ENCODE assay signal across 28 mouse cellular contexts in genomic region chr13:64022786-64023468, GRCm38 (mm10).
DNase-seq lines count a peak whose midpoint lies in the region; ATAC-seq and TF ChIP-seq lines count a peak whose summit lies in the region.
"Had no signal": no experiment of that assay in that cellular context is flagged by ENCODE, and none has a peak within 500 bp of the region (broad histone marks: within the 10 kb centered on the region; RNA-seq: fewer than 3 reads in every experiment).

No protein-coding gene starts in this region.

- no peak overlapping the region for H3K4me2 ChIP-seq in forebrain, postnatal 0 days (ENCODE audit: low read depth)
- H3K4me2 ChIP-seq in forebrain, embryonic 16.5 days (ENCODE audit: low read length) = no peak overlapping the region
- no peak overlapping the region for H3K4me2 ChIP-seq in midbrain, embryonic 11.5 days
- no peak overlapping the region for H3K4me2 ChIP-seq in midbrain, embryonic 15.5 days
- no peak overlapping the region for H3K4me2 ChIP-seq in embryonic facial prominence, embryonic 11.5 days (ENCODE audit: low read depth, low read length)
- H3K4me2 ChIP-seq in stomach, embryonic 16.5 days (ENCODE audit: low read depth, low read length) = no peak overlapping the region
- H3K4me2 ChIP-seq: heart, embryonic 12.5 days; hindbrain, embryonic 15.5 days; limb, embryonic 13.5 days; lung, embryonic 15.5 days; neural tube, embryonic 12.5 days had no signal

- no peaks in the 10 kb centered on the region for H3K27me3 ChIP-seq in forebrain, postnatal 0 days (ENCODE audit: insufficient read depth, low read length)
- H3K27me3 ChIP-seq in forebrain, embryonic 16.5 days (replicated peaks; ENCODE audit: control insufficient read depth, insufficient read depth, low read length) = no peaks in the 10 kb centered on the region
- H3K27me3 ChIP-seq in midbrain, embryonic 11.5 days (ENCODE audit: control insufficient read depth, insufficient read depth, low read length) = no peaks in the 10 kb centered on the region
- no peaks in the 10 kb centered on the region for H3K27me3 ChIP-seq in midbrain, embryonic 15.5 days (replicated peaks)
- H3K27me3 ChIP-seq in embryonic facial prominence, embryonic 11.5 days (ENCODE audit: control insufficient read depth, insufficient read depth, low read length) = no peaks in the 10 kb centered on the region
- H3K27me3 ChIP-seq in stomach, embryonic 16.5 days (ENCODE audit: control insufficient read depth, insufficient read depth, low read length) = no peaks in the 10 kb centered on the region
- H3K27me3 ChIP-seq: heart, embryonic 12.5 days; hindbrain, embryonic 15.5 days; limb, embryonic 13.5 days; lung, embryonic 15.5 days; neural tube, embryonic 12.5 days had no signal

- TF ChIP-seq CTCF in forebrain, postnatal 0 days (IDR thresholded peaks at IDR 0.05; ENCODE audit: low read depth) = no peak

- H3K9ac ChIP-seq in forebrain, postnatal 0 days = no peak overlapping the region
- no peak overlapping the region for H3K9ac ChIP-seq in forebrain, embryonic 16.5 days (replicated peaks; ENCODE audit: low read depth, low read length)
- H3K9ac ChIP-seq in midbrain, embryonic 11.5 days (ENCODE audit: low read length) = no peak overlapping the region
- H3K9ac ChIP-seq in midbrain, embryonic 15.5 days = no peak overlapping the region
- no peak overlapping the region for H3K9ac ChIP-seq in embryonic facial prominence, embryonic 11.5 days (replicated peaks; ENCODE audit: low read length)
- no peak overlapping the region for H3K9ac ChIP-seq in stomach, embryonic 16.5 days (ENCODE audit: low read length)
- H3K9ac ChIP-seq: heart, embryonic 12.5 days; hindbrain, embryonic 15.5 days; limb, embryonic 13.5 days; liver, embryonic 14.5 days; lung, embryonic 15.5 days; neural tube, embryonic 12.5 days had no signal

- no peaks in the 10 kb centered on the region for H3K36me3 ChIP-seq in forebrain, postnatal 0 days (ENCODE audit: insufficient read depth)
- no peaks in the 10 kb centered on the region for H3K36me3 ChIP-seq in forebrain, embryonic 16.5 days (ENCODE audit: control insufficient read depth, insufficient read depth)
- no peaks in the 10 kb centered on the region for H3K36me3 ChIP-seq in midbrain, embryonic 11.5 days (ENCODE audit: control insufficient read depth, insufficient read depth, low read length)
- no peaks in the 10 kb centered on the region for H3K36me3 ChIP-seq in midbrain, embryonic 15.5 days (replicated peaks)
- no peaks in the 10 kb centered on the region for H3K36me3 ChIP-seq in embryonic facial prominence, embryonic 11.5 days (replicated peaks; ENCODE audit: control insufficient read depth, insufficient read depth, low read depth, low read length)
- H3K36me3 ChIP-seq in stomach, embryonic 16.5 days (ENCODE audit: control insufficient read depth, insufficient read depth, low read length) = no peaks in the 10 kb centered on the region
- H3K36me3 ChIP-seq: G1E; heart, embryonic 12.5 days; hindbrain, embryonic 15.5 days; limb, embryonic 13.5 days; lung, embryonic 15.5 days; midbrain, embryonic 10.5 days; neural tube, embryonic 12.5 days had no signal

- no peaks in the 10 kb centered on the region for H3K9me3 ChIP-seq in forebrain, postnatal 0 days (ENCODE audit: low read length)
- no peaks in the 10 kb centered on the region for H3K9me3 ChIP-seq in forebrain, embryonic 16.5 days (ENCODE audit: control insufficient read depth, low read length)
- no peaks in the 10 kb centered on the region for H3K9me3 ChIP-seq in midbrain, embryonic 11.5 days (ENCODE audit: control insufficient read depth, low read length)
- H3K9me3 ChIP-seq in midbrain, embryonic 15.5 days = no peaks in the 10 kb centered on the region
- H3K9me3 ChIP-seq in embryonic facial prominence, embryonic 11.5 days (replicated peaks; ENCODE audit: control insufficient read depth, low read length) = no peaks in the 10 kb centered on the region
- no peaks in the 10 kb centered on the region for H3K9me3 ChIP-seq in stomach, embryonic 16.5 days (replicated peaks; ENCODE audit: control insufficient read depth, low read length)
- H3K9me3 ChIP-seq: G1E; heart, embryonic 12.5 days; hindbrain, embryonic 15.5 days; limb, embryonic 13.5 days; lung, embryonic 15.5 days; midbrain, embryonic 10.5 days; neural tube, embryonic 12.5 days had no signal

- peak; percentile 8 for DNase-seq in forebrain, postnatal 0 days
- DNase-seq in midbrain, embryonic 11.5 days (ENCODE audit: low spot score, missing footprints) = peak; percentile 53
- DNase-seq in embryonic facial prominence, embryonic 11.5 days (ENCODE audit: low spot score) = peak; percentile 46
- DNase-seq: adrenal gland, postnatal 25 days; cerebellum, adult 18-20 months; cerebellum, postnatal 25 days; gastrocnemius, postnatal 10 days; heart, adult 11 months; heart, postnatal 14 days; kidney, adult 2 months; kidney, postnatal 25 days; layer of hippocampus, adult 9-11 months; lung, postnatal 4 days; thymus, postnatal 25 days had no signal

- no peak overlapping the region for H3K4me3 ChIP-seq in forebrain, postnatal 0 days (ENCODE audit: low read depth, low read length)
- H3K4me3 ChIP-seq in forebrain, embryonic 16.5 days (replicated peaks; ENCODE audit: low read length) = no peak overlapping the region
- H3K4me3 ChIP-seq in midbrain, embryonic 11.5 days (ENCODE audit: low read depth, low read length) = no peak overlapping the region
- no peak overlapping the region for H3K4me3 ChIP-seq in midbrain, embryonic 15.5 days
- H3K4me3 ChIP-seq in embryonic facial prominence, embryonic 11.5 days (ENCODE audit: low read depth, low read length) = no peak overlapping the region
- no peak overlapping the region for H3K4me3 ChIP-seq in stomach, embryonic 16.5 days (replicated peaks; ENCODE audit: low read length)
- H3K4me3 ChIP-seq: heart, embryonic 12.5 days; hindbrain, embryonic 15.5 days; limb, embryonic 13.5 days; lung, embryonic 15.5 days; midbrain, embryonic 10.5 days; neural tube, embryonic 12.5 days had no signal

- 0 out of 2 replicates have a peak, but pooled peaks cover 13% of the 10 kb centered on the region for H3K4me1 ChIP-seq in forebrain, postnatal 0 days (ENCODE audit: insufficient read depth)
- peaks cover 30% of the 10 kb centered on the region for H3K4me1 ChIP-seq in forebrain, embryonic 16.5 days (replicated peaks; ENCODE audit: control insufficient read depth, insufficient read depth, low read length)
- H3K4me1 ChIP-seq in midbrain, embryonic 11.5 days (ENCODE audit: control insufficient read depth, insufficient read depth, low read length) = no peaks in the 10 kb centered on the region
- H3K4me1 ChIP-seq in midbrain, embryonic 15.5 days = peaks cover 10% of the 10 kb centered on the region
- H3K4me1 ChIP-seq in embryonic facial prominence, embryonic 11.5 days (ENCODE audit: control insufficient read depth, insufficient read depth, low read length) = peaks cover 3% of the 10 kb centered on the region; the same call in 1 of the 2 replicates
- H3K4me1 ChIP-seq in stomach, embryonic 16.5 days (ENCODE audit: control insufficient read depth, insufficient read depth, low read length) = peaks cover 22% of the 10 kb centered on the region

- H3K27ac ChIP-seq in forebrain, postnatal 0 days (ENCODE audit: low read depth, low read length) = no peak overlapping the region
- H3K27ac ChIP-seq in forebrain, embryonic 16.5 days (ENCODE audit: low read length) = no peak overlapping the region
- no peak overlapping the region for H3K27ac ChIP-seq in midbrain, embryonic 11.5 days (ENCODE audit: low read depth, low read length)
- no peak overlapping the region for H3K27ac ChIP-seq in midbrain, embryonic 15.5 days
- H3K27ac ChIP-seq in embryonic facial prominence, embryonic 11.5 days (replicated peaks; ENCODE audit: low read depth, low read length) = no peak overlapping the region
- H3K27ac ChIP-seq in stomach, embryonic 16.5 days (ENCODE audit: low read length) = peak overlapping the region; percentile 54
- H3K27ac ChIP-seq: hindbrain, embryonic 15.5 days; limb, embryonic 13.5 days; liver, embryonic 14.5 days; lung, embryonic 15.5 days; midbrain, embryonic 10.5 days; neural tube, embryonic 12.5 days had no signal

- 72% methylated on average over 15 of the region's 15 CpGs for WGBS in forebrain, postnatal 0 days
- WGBS in forebrain, embryonic 16.5 days = 83% methylated on average over 15 of the region's 15 CpGs
- 86% methylated on average over 15 of the region's 15 CpGs for WGBS in midbrain, embryonic 11.5 days
- 87% methylated on average over 15 of the region's 15 CpGs for WGBS in midbrain, embryonic 15.5 days
- 63% methylated on average over 15 of the region's 15 CpGs for WGBS in embryonic facial prominence, embryonic 11.5 days
- WGBS in stomach, embryonic 16.5 days = 52% methylated on average over 15 of the region's 15 CpGs

- no peak for ATAC-seq in forebrain, postnatal 0 days
- no peak for ATAC-seq in forebrain, embryonic 16.5 days
- no peak for ATAC-seq in midbrain, embryonic 11.5 days (ENCODE audit: low FRiP score)
- no peak for ATAC-seq in midbrain, embryonic 15.5 days (replicated peaks)
- ATAC-seq in embryonic facial prominence, embryonic 11.5 days (replicated peaks; ENCODE audit: insufficient number of reproducible peaks, low FRiP score, low TSS enrichment, low read depth) = no peak
- no peak for ATAC-seq in stomach, embryonic 16.5 days (ENCODE audit: insufficient read depth, low FRiP score)
- no peak for ATAC-seq in inflammation-experienced regulatory T-cells, adult 6 months
- ATAC-seq: CD4-positive, CD25-positive, alpha-beta regulatory T cell, adult 4 months; forebrain, embryonic 14.5 days had no signal
